Mouse (Mus musculus): ENCODE data around the gene Rps6kc1. TPM values are rescaled to one million over a fixed set of nuclear protein-coding genes. Genes with fewer than 3 reads are reported as not detected.

The Rps6kc1 gene
- polyA plus RNA-seq, 1 experiment from 2014 or later, result 4.9 TPM

DNA sequence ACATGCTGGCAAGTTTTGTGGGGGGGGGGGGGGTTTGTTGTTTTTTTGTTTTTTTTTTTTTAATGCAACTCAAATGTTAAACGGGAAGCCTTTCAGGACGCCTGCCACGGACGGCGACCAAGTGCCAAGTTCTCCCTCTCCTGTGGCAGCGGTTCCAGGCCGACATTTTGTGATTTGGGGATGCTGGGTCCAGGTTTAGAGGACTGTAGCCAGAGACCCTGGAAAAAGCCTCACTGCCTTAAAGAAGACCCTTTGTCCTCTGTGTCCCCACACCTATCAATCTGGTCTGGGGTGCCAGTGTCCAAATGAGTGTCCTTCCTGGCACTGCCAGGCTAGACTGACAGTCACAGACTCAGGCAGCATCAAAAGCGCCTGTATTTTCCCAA is 246.1 kb downstream of the Rps6kc1 start:
- Histone ChIP-seq H3K27ac (ENCODE audit: low read length) (no peak overlapping the region), H3K4me1 (ENCODE audit: control insufficient read depth, low read depth, low read length) (no peaks in the 10 kb centered on the region), H3K9me3 (replicated peaks; ENCODE audit: control insufficient read depth, low read length) (no peaks in the 10 kb centered on the region), H3K4me3 (ENCODE audit: low read depth, low read length) (no peak overlapping the region), H3K9ac (ENCODE audit: low read depth, low read length) (no peak overlapping the region), H3K36me3 (ENCODE audit: control insufficient read depth, insufficient read depth) (no peaks in the 10 kb centered on the region), H3K4me2 (ENCODE audit: low read depth, low read length) (no peak overlapping the region), H3K27me3 (ENCODE audit: control insufficient read depth, insufficient read depth, low read depth, low read length) (no peaks in the 10 kb centered on the region)
- WGBS (ENCODE audit: insufficient replicate concordance), result 79% methylated on average over 8 of the region's 8 CpGs
- no peak for ATAC-seq (ENCODE audit: low read depth)

DNA sequence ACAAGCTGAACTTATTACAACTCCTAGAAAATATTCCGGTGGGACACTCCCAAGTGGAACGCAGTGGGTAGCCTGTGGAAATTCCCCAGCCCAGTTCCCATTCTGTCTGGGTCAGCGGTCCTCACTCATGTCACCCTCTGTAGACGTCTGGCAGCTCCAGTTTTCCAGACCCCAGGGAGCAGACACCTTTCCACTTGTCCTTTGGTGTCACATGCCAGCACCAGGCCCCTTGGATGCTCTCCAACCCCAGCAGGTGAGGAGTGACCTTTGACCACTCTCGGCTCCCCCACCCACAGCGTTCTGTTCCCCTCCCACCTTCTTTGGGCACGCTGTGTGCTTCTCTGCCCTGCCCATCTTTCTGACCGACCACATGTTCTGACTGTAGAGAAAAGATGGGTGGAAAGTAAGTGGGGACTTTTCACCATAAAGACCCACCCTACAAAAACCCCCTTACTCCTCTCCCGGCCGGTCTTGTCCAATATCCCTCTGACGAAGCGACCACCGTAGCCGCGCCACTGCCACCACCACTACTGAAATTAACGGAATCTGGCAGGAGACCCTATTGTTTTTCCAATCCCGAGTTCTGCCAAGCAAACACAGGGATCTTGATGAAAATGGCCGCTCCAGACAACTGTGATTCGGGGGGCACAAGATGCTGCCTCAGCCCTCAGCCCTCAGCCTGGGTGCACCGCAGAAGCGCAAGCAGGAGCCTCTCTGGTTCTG is 246.6 kb downstream of the Rps6kc1 start:
- no peak overlapping the region for H3K27ac ChIP-seq (ENCODE audit: low read length)
- H3K4me3 ChIP-seq (ENCODE audit: low read depth, low read length), result no peak overlapping the region
- no peaks in the 10 kb centered on the region for H3K4me1 ChIP-seq (ENCODE audit: control insufficient read depth, low read depth, low read length)
- WGBS (ENCODE audit: insufficient replicate concordance), result 70% methylated on average over 21 of the region's 21 CpGs
- no peak overlapping the region for H3K4me2 ChIP-seq (ENCODE audit: low read depth, low read length)
- no peak for ATAC-seq (ENCODE audit: low read depth)
- H3K9ac ChIP-seq (ENCODE audit: low read depth, low read length), result no peak overlapping the region
- H3K36me3 ChIP-seq (ENCODE audit: control insufficient read depth, insufficient read depth), result no peaks in the 10 kb centered on the region
- H3K9me3 ChIP-seq (replicated peaks; ENCODE audit: control insufficient read depth, low read length), result no peaks in the 10 kb centered on the region
- no peaks in the 10 kb centered on the region for H3K27me3 ChIP-seq (ENCODE audit: control insufficient read depth, insufficient read depth, low read depth, low read length)

DNA sequence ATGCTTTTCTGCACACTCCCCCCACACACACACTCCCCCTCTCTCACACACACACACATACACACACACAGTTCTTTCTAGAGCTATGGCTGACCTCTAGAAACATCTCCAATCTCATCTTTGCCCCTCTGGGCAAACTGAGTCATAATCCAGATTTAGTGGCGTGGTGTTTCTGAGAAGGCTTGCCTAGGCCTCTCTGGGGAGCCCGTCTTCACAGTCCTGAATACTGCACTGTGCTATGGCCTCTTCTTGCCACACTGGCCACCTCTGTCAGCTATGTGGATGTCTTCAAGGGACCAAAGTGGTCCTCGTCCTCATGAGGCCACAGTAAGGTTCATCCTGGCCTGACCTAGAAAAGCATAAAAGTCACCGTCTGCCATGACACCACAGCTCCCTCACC is 247.6 kb downstream of the Rps6kc1 start:
- Histone ChIP-seq H3K9me3 (replicated peaks; ENCODE audit: control insufficient read depth, low read length) (no peaks in the 10 kb centered on the region), H3K4me3 (ENCODE audit: low read depth, low read length) (no peak overlapping the region), H3K4me1 (ENCODE audit: control insufficient read depth, low read depth, low read length) (no peaks in the 10 kb centered on the region), H3K27me3 (ENCODE audit: control insufficient read depth, insufficient read depth, low read depth, low read length) (no peaks in the 10 kb centered on the region), H3K36me3 (ENCODE audit: control insufficient read depth, insufficient read depth) (no peaks in the 10 kb centered on the region), H3K9ac (ENCODE audit: low read depth, low read length) (no peak overlapping the region), H3K27ac (ENCODE audit: low read length) (no peak overlapping the region), H3K4me2 (ENCODE audit: low read depth, low read length) (no peak overlapping the region)
- 61% methylated on average over 4 of the region's 4 CpGs for WGBS (ENCODE audit: insufficient replicate concordance)
- no peak for ATAC-seq (ENCODE audit: low read depth)

DNA sequence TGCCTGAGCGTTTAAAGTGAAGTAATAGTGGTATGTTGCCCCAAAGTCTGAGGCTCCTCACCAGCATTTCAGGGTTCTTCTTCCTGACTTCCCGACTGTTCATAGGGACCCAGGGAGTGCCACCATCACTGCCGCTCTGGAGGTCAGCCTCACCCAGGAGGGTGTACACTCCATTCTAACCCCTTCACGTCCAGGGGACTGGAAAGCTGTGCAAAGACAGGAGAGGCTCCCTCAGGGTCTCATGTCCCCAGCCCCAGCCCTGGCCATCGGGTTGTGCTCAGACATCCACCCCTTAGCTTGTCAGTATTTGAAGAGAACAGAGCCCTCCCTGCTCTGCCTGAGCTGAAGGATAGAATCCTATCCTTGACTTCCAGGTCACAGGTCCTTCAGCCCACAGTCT is 248.8 kb downstream of the Rps6kc1 start:
- no peak for ATAC-seq (ENCODE audit: low read depth)
- no peaks in the 10 kb centered on the region for H3K4me1 ChIP-seq (ENCODE audit: control insufficient read depth, low read depth, low read length)
- no peak overlapping the region for H3K4me2 ChIP-seq (ENCODE audit: low read depth, low read length)
- 64% methylated on average over 5 of the region's 5 CpGs for WGBS (ENCODE audit: insufficient replicate concordance)
- H3K27me3 ChIP-seq (ENCODE audit: control insufficient read depth, insufficient read depth, low read depth, low read length), result no peaks in the 10 kb centered on the region
- no peaks in the 10 kb centered on the region for H3K9me3 ChIP-seq (replicated peaks; ENCODE audit: control insufficient read depth, low read length)
- H3K9ac ChIP-seq (ENCODE audit: low read depth, low read length), result no peak overlapping the region
- H3K36me3 ChIP-seq (ENCODE audit: control insufficient read depth, insufficient read depth), result no peaks in the 10 kb centered on the region
- H3K27ac ChIP-seq (ENCODE audit: low read length), result no peak overlapping the region
- H3K4me3 ChIP-seq (ENCODE audit: low read depth, low read length), result no peak overlapping the region

DNA sequence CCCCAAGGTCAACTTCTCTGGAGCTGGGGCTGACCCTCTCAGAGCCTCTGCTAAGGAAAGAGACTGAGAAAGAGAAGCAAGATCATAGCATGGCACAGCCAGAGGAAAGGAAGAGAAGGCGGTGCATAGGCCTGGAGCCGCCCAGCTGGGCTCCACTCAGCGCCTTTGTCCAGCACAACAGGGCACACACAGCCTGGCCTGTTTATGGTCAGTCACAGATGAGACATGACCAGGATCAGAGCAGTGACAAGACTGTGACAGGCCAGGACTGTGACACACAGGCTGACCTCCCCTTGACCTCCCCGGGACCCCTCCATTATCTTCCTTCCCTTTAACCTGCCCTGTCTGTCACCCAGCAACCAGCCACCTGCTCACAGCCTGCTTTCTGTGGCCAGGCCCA is 249.8 kb downstream of the Rps6kc1 start:
- no peaks in the 10 kb centered on the region for H3K27me3 ChIP-seq (ENCODE audit: control insufficient read depth, insufficient read depth, low read depth, low read length)
- no peak for ATAC-seq (ENCODE audit: low read depth)
- no peak overlapping the region for H3K4me3 ChIP-seq (ENCODE audit: low read depth, low read length)
- WGBS (ENCODE audit: insufficient replicate concordance), result 79% methylated on average over 4 of the region's 4 CpGs
- H3K4me1 ChIP-seq (ENCODE audit: control insufficient read depth, low read depth, low read length), result no peaks in the 10 kb centered on the region
- H3K9me3 ChIP-seq (replicated peaks; ENCODE audit: control insufficient read depth, low read length), result no peaks in the 10 kb centered on the region
- no peak overlapping the region for H3K27ac ChIP-seq (ENCODE audit: low read length)
- no peak overlapping the region for H3K4me2 ChIP-seq (ENCODE audit: low read depth, low read length)
- no peak overlapping the region for H3K9ac ChIP-seq (ENCODE audit: low read depth, low read length)
- no peaks in the 10 kb centered on the region for H3K36me3 ChIP-seq (ENCODE audit: control insufficient read depth, insufficient read depth)

DNA sequence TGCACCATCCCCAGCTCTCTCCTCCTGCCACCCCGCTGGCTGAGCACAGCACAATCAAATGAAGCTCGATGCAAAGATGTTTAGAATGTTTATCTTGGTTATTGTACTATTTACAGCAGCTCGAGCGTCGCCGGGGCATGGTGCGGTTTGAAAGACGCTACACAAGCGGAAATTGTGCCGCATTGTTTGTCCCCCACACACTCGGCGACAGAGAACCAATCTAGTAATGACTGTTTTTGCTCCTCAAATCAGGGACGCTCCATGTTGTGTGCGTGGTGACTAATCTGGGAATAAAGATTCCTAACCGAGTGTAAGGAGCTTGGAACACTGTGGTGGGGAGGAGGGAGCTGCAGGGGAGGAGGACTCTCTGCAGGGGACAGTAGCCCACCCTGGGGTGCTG is 250.3 kb downstream of the Rps6kc1 start:
- H3K36me3 ChIP-seq (ENCODE audit: control insufficient read depth, insufficient read depth), result no peaks in the 10 kb centered on the region
- no peaks in the 10 kb centered on the region for H3K4me1 ChIP-seq (ENCODE audit: control insufficient read depth, low read depth, low read length)
- WGBS (ENCODE audit: insufficient replicate concordance), result 70% methylated on average over 15 of the region's 15 CpGs
- no peak overlapping the region for H3K9ac ChIP-seq (ENCODE audit: low read depth, low read length)
- ATAC-seq (ENCODE audit: low read depth), result no peak
- no peak overlapping the region for H3K4me3 ChIP-seq (ENCODE audit: low read depth, low read length)
- no peak overlapping the region for H3K27ac ChIP-seq (ENCODE audit: low read length)
- H3K27me3 ChIP-seq (ENCODE audit: control insufficient read depth, insufficient read depth, low read depth, low read length), result no peaks in the 10 kb centered on the region
- no peak overlapping the region for H3K4me2 ChIP-seq (ENCODE audit: low read depth, low read length)
- H3K9me3 ChIP-seq (replicated peaks; ENCODE audit: control insufficient read depth, low read length), result no peaks in the 10 kb centered on the region

DNA sequence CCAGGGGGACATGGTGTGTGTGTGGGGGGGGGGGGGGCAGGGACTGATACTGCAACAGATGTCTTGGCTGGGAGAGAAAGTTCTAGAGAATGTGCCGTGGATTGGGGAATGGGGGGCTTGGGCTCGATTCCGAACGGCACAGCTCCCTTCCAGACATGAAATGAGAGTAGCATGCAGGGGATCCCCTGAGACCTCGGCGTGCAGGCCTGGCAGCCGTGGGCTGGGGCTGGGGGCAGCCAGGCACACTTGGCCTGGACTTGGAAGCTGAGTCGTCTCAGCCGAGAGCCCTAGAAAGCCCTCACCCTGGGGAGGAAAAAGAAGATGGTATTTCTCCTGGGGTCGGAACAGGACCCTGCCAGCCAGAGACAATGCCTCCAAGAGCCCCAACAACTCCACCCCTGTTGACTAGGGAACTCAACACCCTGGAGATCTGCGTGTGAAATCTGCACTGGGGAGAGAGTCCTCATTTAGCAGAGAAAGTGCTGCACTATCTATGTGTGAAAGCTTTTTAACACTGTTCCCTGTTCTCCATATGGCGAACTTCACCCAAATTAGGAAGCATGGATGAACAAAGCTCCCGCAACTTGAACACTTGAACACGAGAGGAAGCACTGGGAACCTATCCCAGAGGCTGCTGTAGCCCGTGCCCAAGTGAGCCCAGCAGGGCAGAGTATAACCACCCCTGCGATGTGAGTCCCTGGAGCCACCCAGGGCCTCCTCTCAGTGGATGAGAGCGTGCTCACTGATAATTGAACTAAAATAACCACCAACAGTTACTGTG is 251.7 kb downstream of the Rps6kc1 start:
- no peak overlapping the region for H3K9ac ChIP-seq (ENCODE audit: low read depth, low read length)
- H3K36me3 ChIP-seq (ENCODE audit: control insufficient read depth, insufficient read depth), result no peaks in the 10 kb centered on the region
- no peak overlapping the region for H3K4me2 ChIP-seq (ENCODE audit: low read depth, low read length)
- H3K4me3 ChIP-seq (ENCODE audit: low read depth, low read length), result no peak overlapping the region
- H3K9me3 ChIP-seq (replicated peaks; ENCODE audit: control insufficient read depth, low read length), result no peaks in the 10 kb centered on the region
- H3K27me3 ChIP-seq (ENCODE audit: control insufficient read depth, insufficient read depth, low read depth, low read length), result no peaks in the 10 kb centered on the region
- H3K4me1 ChIP-seq (ENCODE audit: control insufficient read depth, low read depth, low read length), result no peaks in the 10 kb centered on the region
- WGBS (ENCODE audit: insufficient replicate concordance), result 63% methylated on average over 17 of the region's 17 CpGs
- ATAC-seq (ENCODE audit: low read depth), result no peak
- H3K27ac ChIP-seq (ENCODE audit: low read length), result no peak overlapping the region

DNA sequence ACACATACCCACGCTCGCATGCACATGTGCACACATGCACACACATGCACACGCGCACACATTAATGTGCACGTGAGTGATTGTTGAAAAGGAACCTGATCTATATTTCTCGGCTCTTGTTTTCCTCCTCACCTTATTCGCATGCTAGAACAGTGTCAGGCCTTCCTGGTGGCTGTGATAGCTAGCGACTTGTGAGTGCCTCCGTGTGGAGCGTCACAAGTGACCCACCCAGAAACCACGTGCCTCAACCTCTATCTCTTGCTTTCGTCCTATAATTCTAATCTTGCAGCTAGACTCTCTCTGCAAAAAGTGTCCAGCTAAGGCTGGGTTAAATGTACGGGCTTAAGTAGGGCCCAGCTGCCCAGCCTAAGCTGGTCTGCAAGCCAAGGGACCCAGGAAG is 253.3 kb downstream of the Rps6kc1 start:
- Histone ChIP-seq H3K27ac (ENCODE audit: low read length) (no peak overlapping the region), H3K36me3 (ENCODE audit: control insufficient read depth, insufficient read depth) (no peaks in the 10 kb centered on the region), H3K4me2 (ENCODE audit: low read depth, low read length) (no peak overlapping the region), H3K4me3 (ENCODE audit: low read depth, low read length) (no peak overlapping the region), H3K9me3 (replicated peaks; ENCODE audit: control insufficient read depth, low read length) (no peaks in the 10 kb centered on the region), H3K4me1 (ENCODE audit: control insufficient read depth, low read depth, low read length) (no peaks in the 10 kb centered on the region), H3K27me3 (ENCODE audit: control insufficient read depth, insufficient read depth, low read depth, low read length) (no peaks in the 10 kb centered on the region), H3K9ac (ENCODE audit: low read depth, low read length) (no peak overlapping the region)
- ATAC-seq (ENCODE audit: low read depth), result no peak
- WGBS (ENCODE audit: insufficient replicate concordance), result 76% methylated on average over 13 of the region's 13 CpGs

DNA sequence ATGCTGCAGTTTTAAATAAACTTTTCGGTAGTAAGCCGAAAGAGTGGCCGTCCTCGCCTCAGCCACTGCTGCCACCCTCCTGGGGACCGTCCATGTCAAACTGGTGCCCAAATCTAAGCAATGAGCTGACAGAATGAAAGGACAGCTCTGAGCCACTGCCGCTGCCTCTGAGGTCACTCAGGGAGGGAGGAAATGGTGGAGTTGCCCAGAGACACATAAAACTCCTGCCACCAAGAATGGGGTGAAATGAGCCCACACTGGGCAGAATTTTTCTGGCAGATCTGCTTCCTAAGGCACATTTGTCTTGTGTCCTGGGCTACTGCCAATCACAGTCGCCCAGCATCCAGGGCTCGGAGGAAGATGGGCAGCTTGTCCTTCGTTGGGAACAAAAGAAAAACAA is 255.5 kb downstream of the Rps6kc1 start:
- no peaks in the 10 kb centered on the region for H3K36me3 ChIP-seq (ENCODE audit: control insufficient read depth, insufficient read depth)
- H3K27me3 ChIP-seq (ENCODE audit: control insufficient read depth, insufficient read depth, low read depth, low read length), result no peaks in the 10 kb centered on the region
- ATAC-seq (ENCODE audit: low read depth), result no peak
- no peak overlapping the region for H3K9ac ChIP-seq (ENCODE audit: low read depth, low read length)
- H3K27ac ChIP-seq (ENCODE audit: low read length), result no peak overlapping the region
- no peak overlapping the region for H3K4me3 ChIP-seq (ENCODE audit: low read depth, low read length)
- H3K4me1 ChIP-seq (ENCODE audit: control insufficient read depth, low read depth, low read length), result no peaks in the 10 kb centered on the region
- no peak overlapping the region for H3K4me2 ChIP-seq (ENCODE audit: low read depth, low read length)
- 58% methylated on average over 9 of the region's 9 CpGs for WGBS (ENCODE audit: insufficient replicate concordance)
- H3K9me3 ChIP-seq (replicated peaks; ENCODE audit: control insufficient read depth, low read length), result no peaks in the 10 kb centered on the region
